Mouse (Mus musculus) kidney, adult 11 months (tissue): ENCODE measurements around the gene Ncor1.
"Not testable (repeated sequence)": the region's sequence is repeated elsewhere in the genome, so short reads cannot be mapped to it uniquely, and the experiment has no call there.

Experiments
- DNase-seq: peaks from one replicate; pipeline ENCODE4 v3.0.0; 2022

The Ncor1 gene

GRCm38 (mm10) chr11:62457891-62458270 is 460 bp downstream of the Ncor1 start:
- DNase-seq = no peak

- peak; percentile 86 for DNase-seq
Observed at GRCm38 (mm10) chr11:62457241-62457890, 975 bp downstream of the Ncor1 start.

GRCm38 (mm10) chr11:62456483-62457172 is 1.7 kb downstream of the Ncor1 start:
- no peak for DNase-seq

GRCm38 (mm10) chr11:62456021-62456482 is 2.3 kb downstream of the Ncor1 start:
- no peak for DNase-seq

GRCm38 (mm10) chr11:62455193-62455592 is 3.1 kb downstream of the Ncor1 start:
- DNase-seq = no peak

- DNase-seq = no peak
Observed at GRCm38 (mm10) chr11:62448971-62449370, 9.4 kb downstream of the Ncor1 start.

GRCm38 (mm10) chr11:62445799-62446198 is 12.5 kb downstream of the Ncor1 start:
- no peak for DNase-seq

- DNase-seq = peak; percentile 21
Observed at GRCm38 (mm10) chr11:62440670-62441315, 17.5 kb downstream of the Ncor1 start.

GRCm38 (mm10) chr11:62432211-62432610 is 26.1 kb downstream of the Ncor1 start:
- DNase-seq = no peak

- no peak for DNase-seq
Observed at GRCm38 (mm10) chr11:62427105-62427504, 31.2 kb downstream of the Ncor1 start.

- no peak for DNase-seq
Observed at GRCm38 (mm10) chr11:62426266-62426665, 32.1 kb downstream of the Ncor1 start.

- no peak for DNase-seq
Observed at GRCm38 (mm10) chr11:62424525-62424924, 33.8 kb downstream of the Ncor1 start.

GRCm38 (mm10) chr11:62415026-62415425 is 43.3 kb downstream of the Ncor1 start:
- no peak for DNase-seq

GRCm38 (mm10) chr11:62409611-62410010 is 48.7 kb downstream of the Ncor1 start:
- DNase-seq = no peak

GRCm38 (mm10) chr11:62408848-62409247 is 49.5 kb downstream of the Ncor1 start:
- no peak for DNase-seq

- DNase-seq = peak; percentile 30
Observed at GRCm38 (mm10) chr11:62396405-62396804, 61.9 kb downstream of the Ncor1 start.

GRCm38 (mm10) chr11:62388331-62388679 is 70.0 kb downstream of the Ncor1 start:
- DNase-seq = no peak

- DNase-seq = no peak
Observed at GRCm38 (mm10) chr11:62387608-62388330, 70.6 kb downstream of the Ncor1 start.

GRCm38 (mm10) chr11:62377202-62377851 is 81.0 kb downstream of the Ncor1 start:
- not testable (repeated sequence) for DNase-seq

- DNase-seq = no peak
Observed at GRCm38 (mm10) chr11:62371776-62372175, 86.6 kb downstream of the Ncor1 start.

- no peak for DNase-seq
Observed at GRCm38 (mm10) chr11:62369924-62370323, 88.4 kb downstream of the Ncor1 start.

- no peak for DNase-seq
Observed at GRCm38 (mm10) chr11:62366879-62367278, 91.5 kb downstream of the Ncor1 start.

- DNase-seq = no peak
Observed at GRCm38 (mm10) chr11:62355216-62355615, 103.1 kb downstream of the Ncor1 start.
